In the genomic region with DNA sequence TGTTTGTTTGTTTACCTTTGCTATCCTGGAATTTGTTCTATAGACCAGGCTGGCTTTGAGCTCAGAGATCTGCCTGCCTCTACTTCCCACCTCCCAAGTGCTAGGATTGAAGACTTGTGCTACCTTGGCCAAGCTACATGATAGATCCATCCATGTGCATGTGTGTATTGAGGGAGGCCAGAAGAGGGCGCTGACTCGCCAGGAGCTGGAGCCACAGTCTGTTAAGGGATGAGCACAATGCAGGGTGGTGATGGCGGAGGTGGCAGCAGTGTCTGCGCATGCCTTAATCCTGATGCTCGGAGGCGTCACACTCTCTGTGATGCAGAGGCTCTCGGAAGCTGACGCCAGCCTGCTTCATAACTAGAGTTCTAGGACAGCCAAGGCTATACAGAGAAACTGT, we compare ENCODE assay signal across 7 mouse cellular contexts. TPM values are rescaled to one million over a fixed set of nuclear protein-coding genes. Genes with fewer than 3 reads are reported as not detected.
A peak's percentile ranks its signal among the peaks of the same experiment; 100 is the strongest.
DNase-seq lines count a peak whose midpoint lies in the region; ATAC-seq and TF ChIP-seq lines count a peak whose summit lies in the region.

No protein-coding gene starts in this region.

- no peak overlapping the region for H3K9ac ChIP-seq in limb, embryonic 11.5 days (ENCODE audit: low read length)
- H3K9ac ChIP-seq in hindbrain, postnatal 0 days (replicated peaks; ENCODE audit: low read length), result no peak overlapping the region

- no peaks in the 10 kb centered on the region for H3K27me3 ChIP-seq in limb, embryonic 11.5 days (ENCODE audit: control insufficient read depth, insufficient read depth, low read length)
- H3K27me3 ChIP-seq in limb, embryonic 10.5 days (ENCODE audit: low read depth, poor library complexity, severe bottlenecking), result no peaks in the 10 kb centered on the region
- no peaks in the 10 kb centered on the region for H3K27me3 ChIP-seq in hindbrain, postnatal 0 days (ENCODE audit: insufficient read depth, low read length)

- 73% methylated on average over 8 of the region's 8 CpGs for WGBS in limb, embryonic 11.5 days
- WGBS in limb, embryonic 10.5 days, result 69% methylated on average over 8 of the region's 8 CpGs
- WGBS in hindbrain, postnatal 0 days, result 61% methylated on average over 8 of the region's 8 CpGs

- no peak overlapping the region for H3K27ac ChIP-seq in limb, embryonic 11.5 days (replicated peaks; ENCODE audit: low read depth, low read length)
- H3K27ac ChIP-seq in limb, embryonic 10.5 days, result no peak overlapping the region
- H3K27ac ChIP-seq in hindbrain, postnatal 0 days, result no peak overlapping the region

- peaks cover 20% of the 10 kb centered on the region for H3K36me3 ChIP-seq in limb, embryonic 11.5 days (ENCODE audit: control insufficient read depth, insufficient read depth, low read length)
- peaks cover 92% of the 10 kb centered on the region for H3K36me3 ChIP-seq in limb, embryonic 10.5 days
- peaks cover 17% of the 10 kb centered on the region; the same call in 1 of the 2 replicates for H3K36me3 ChIP-seq in hindbrain, postnatal 0 days (ENCODE audit: insufficient read depth, low read length)

- no peaks in the 10 kb centered on the region for H3K4me1 ChIP-seq in limb, embryonic 11.5 days (ENCODE audit: control insufficient read depth, insufficient read depth, low read length)
- no peaks in the 10 kb centered on the region for H3K4me1 ChIP-seq in limb, embryonic 10.5 days
- no peaks in the 10 kb centered on the region for H3K4me1 ChIP-seq in hindbrain, postnatal 0 days (ENCODE audit: insufficient read depth, low read length)

- TF ChIP-seq CTCF in hindbrain, postnatal 0 days (IDR thresholded peaks at IDR 0.05; ENCODE audit: low read depth), result peak; percentile 71

- no peaks in the 10 kb centered on the region for H3K9me3 ChIP-seq in limb, embryonic 11.5 days (ENCODE audit: control insufficient read depth, low read length)
- H3K9me3 ChIP-seq in limb, embryonic 10.5 days (replicated peaks), result no peaks in the 10 kb centered on the region
- no peaks in the 10 kb centered on the region for H3K9me3 ChIP-seq in hindbrain, postnatal 0 days (ENCODE audit: low read length)

- peak; percentile 41 for DNase-seq in limb, embryonic 11.5 days (ENCODE audit: low spot score)
- DNase-seq in limb, embryonic 10.5 days (ENCODE audit: low spot score), result no peak
- peak; percentile 61 for DNase-seq in NIH3T3 (ENCODE audit: low read depth)
- DNase-seq in cerebellum, postnatal 4 days (ENCODE audit: low spot score in 2 of 2), result peak; percentile 29 to 57
- DNase-seq in hindbrain, postnatal 0 days (ENCODE audit: low spot score), result peak; percentile 61
- DNase-seq in lung, postnatal 14 days, result peak; percentile 68
- peak; percentile 32 to 55 for DNase-seq in spleen, adult 18-20 months

- no peak for ATAC-seq in limb, embryonic 11.5 days (ENCODE audit: insufficient number of reproducible peaks, low FRiP score, low TSS enrichment, low read depth)
- ATAC-seq in hindbrain, postnatal 0 days, result peak; percentile 76

- H3K4me2 ChIP-seq in limb, embryonic 11.5 days (ENCODE audit: low read depth, severe bottlenecking), result no peak overlapping the region
- no peak overlapping the region for H3K4me2 ChIP-seq in hindbrain, postnatal 0 days (ENCODE audit: low read depth, low read length)

- no peak overlapping the region for H3K4me3 ChIP-seq in limb, embryonic 11.5 days (ENCODE audit: low read depth, low read length)
- no peak overlapping the region for H3K4me3 ChIP-seq in limb, embryonic 10.5 days
- no peak overlapping the region for H3K4me3 ChIP-seq in hindbrain, postnatal 0 days (ENCODE audit: low read length)

RNA-seq across cellular contexts. Expression of a gene that starts 7.8 kb away (rescaled TPM):
- 866 and 905 TPM in 2 replicates for polyA plus RNA-seq in limb, embryonic 11.5 days (2014; fragmentation: Nextera tagmentation; extraction: Ambion mirVana)
- 583 and 781 TPM in 2 replicates for polyA plus RNA-seq in limb, embryonic 10.5 days (2016; fragmentation: Nextera tagmentation; extraction: Ambion mirVana)
- total RNA-seq in hindbrain, postnatal 0 days (2014; rRNA removed), result 75.5 and 95.0 TPM in 2 replicates
- 251 and 254 TPM in 2 replicates for polyA plus RNA-seq in hindbrain, postnatal 0 days (2015; fragmentation: Nextera tagmentation; extraction: Ambion mirVana)

RNA-seq across cellular contexts. Expression of a gene that starts 21.2 kb away (rescaled TPM):
- 5,871 and 5,955 TPM in 2 replicates for polyA plus RNA-seq in limb, embryonic 11.5 days (2014; fragmentation: Nextera tagmentation; extraction: Ambion mirVana)
- 5,840 and 6,698 TPM in 2 replicates for polyA plus RNA-seq in limb, embryonic 10.5 days (2016; fragmentation: Nextera tagmentation; extraction: Ambion mirVana)
- total RNA-seq in hindbrain, postnatal 0 days (2014; rRNA removed), result 2,267 and 2,460 TPM in 2 replicates
- polyA plus RNA-seq in hindbrain, postnatal 0 days (2015; fragmentation: Nextera tagmentation; extraction: Ambion mirVana), result 5,475 and 5,597 TPM in 2 replicates

RNA-seq across cellular contexts. Expression of a gene that starts 39.3 kb away (rescaled TPM):
- polyA plus RNA-seq in limb, embryonic 11.5 days (2014; fragmentation: Nextera tagmentation; extraction: Ambion mirVana), result 15.3 and 16.4 TPM in 2 replicates
- polyA plus RNA-seq in limb, embryonic 10.5 days (2016; fragmentation: Nextera tagmentation; extraction: Ambion mirVana), result 15.9 and 17.9 TPM in 2 replicates
- total RNA-seq in hindbrain, postnatal 0 days (2014; rRNA removed), result 35.9 and 36.9 TPM in 2 replicates
- 17.1 and 17.9 TPM in 2 replicates for polyA plus RNA-seq in hindbrain, postnatal 0 days (2015; fragmentation: Nextera tagmentation; extraction: Ambion mirVana)

RNA-seq across cellular contexts. Expression of a gene that starts 47.6 kb away (rescaled TPM):
- polyA plus RNA-seq in limb, embryonic 11.5 days (2014; fragmentation: Nextera tagmentation; extraction: Ambion mirVana), result 11.2 and 13.5 TPM in 2 replicates
- polyA plus RNA-seq in limb, embryonic 10.5 days (2016; fragmentation: Nextera tagmentation; extraction: Ambion mirVana), result 10.9 and 12.4 TPM in 2 replicates
- total RNA-seq in hindbrain, postnatal 0 days (2014; rRNA removed), result 136 and 149 TPM in 2 replicates
- polyA plus RNA-seq in hindbrain, postnatal 0 days (2015; fragmentation: Nextera tagmentation; extraction: Ambion mirVana), result 27.0 and 29.0 TPM in 2 replicates
